Mouse (Mus musculus): Measurements from ENCODE around the gene Kctd3. TPM values are rescaled to one million over a fixed set of nuclear protein-coding genes. Genes with fewer than 3 reads are reported as not detected.
"Not testable (repeated sequence)": the region's sequence is repeated elsewhere in the genome, so short reads cannot be mapped to it uniquely, and the experiment has no call there.

Gene Kctd3
- total RNA-seq (2021): 10 to 100 TPM; 26.3 to 26.9 TPM
- long read RNA-seq, experiment 1, transcript Kctd3-201 (18 exons, 3,706 nt): major isoform, 8 of 15 reads
- long read RNA-seq, experiment 1, partial matches to known transcripts: 5 of 15 reads
- long read RNA-seq, experiment 1, other reads (novel, unspliced or antisense): 2 of 15 reads
- long read RNA-seq, experiment 2, transcript Kctd3-201 (18 exons, 3,706 nt): major isoform, 18 of 34 reads
- long read RNA-seq, experiment 2, partial matches to known transcripts: 8 of 34 reads
- long read RNA-seq, experiment 2, other reads (novel, unspliced or antisense): 7 of 34 reads

DNA sequence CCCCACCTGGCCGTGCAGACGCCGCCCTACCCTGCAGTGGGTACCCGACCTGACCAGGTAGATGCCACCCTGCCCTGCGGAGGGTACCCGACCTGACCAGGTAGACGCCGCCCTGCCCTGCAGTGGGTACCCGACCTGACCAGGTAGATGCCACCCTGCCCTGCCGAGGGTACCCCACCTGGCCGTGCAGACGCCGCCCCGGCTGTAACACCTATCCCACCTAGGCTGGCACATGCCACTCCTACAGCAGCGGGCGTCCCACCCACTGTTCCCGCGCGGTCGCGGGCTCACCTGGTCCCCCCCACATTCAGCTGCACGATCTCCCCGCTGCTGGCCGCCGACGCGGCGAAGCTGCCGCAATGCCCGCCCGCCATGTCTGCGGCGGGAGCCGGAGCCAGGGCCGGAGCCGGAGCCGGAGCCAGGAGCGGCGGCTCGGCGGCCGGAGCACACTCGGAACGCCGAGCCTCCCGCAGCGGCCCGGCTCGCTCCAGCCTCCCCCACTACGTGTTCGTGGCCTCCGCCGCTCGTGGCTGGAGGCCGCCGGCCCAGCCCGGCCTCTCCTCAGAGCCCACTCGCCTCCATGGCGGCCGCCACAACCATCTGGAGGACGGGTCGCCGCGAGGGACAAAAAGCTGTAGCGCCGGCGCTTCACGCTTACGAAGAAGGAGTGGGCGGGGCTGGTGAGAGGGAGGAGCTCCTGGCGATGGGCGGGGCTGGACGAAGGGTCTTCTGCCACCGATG is at the start of gene Kctd3:
Gene Kctd3, minus strand, starts transcription at position 603 of the 741 bp plus-strand sequence.
- peak; percentile 99 for DNase-seq (ENCODE audit: low spot score in 2 of 2)

DNA sequence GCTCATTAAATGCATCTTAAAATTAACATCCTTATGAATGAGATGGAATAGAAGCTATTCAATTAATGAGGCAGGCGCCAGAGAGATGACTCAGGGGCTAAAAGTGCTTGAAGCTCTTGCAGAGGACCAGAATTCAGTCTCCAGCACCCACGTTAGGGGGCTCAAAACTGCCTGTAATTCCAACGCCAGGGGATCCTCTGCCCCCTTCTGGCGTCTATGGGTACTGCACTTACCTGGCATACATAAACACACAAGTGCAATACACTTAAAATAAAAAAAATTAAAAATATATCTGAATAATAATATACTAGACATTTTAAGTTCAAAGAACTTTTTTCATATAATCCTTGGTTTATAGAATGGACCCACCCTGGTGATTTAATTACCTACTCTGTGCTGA is 49.8 kb upstream of the Kctd3 start:
- no peak for DNase-seq (ENCODE audit: low spot score in 2 of 2)

DNA sequence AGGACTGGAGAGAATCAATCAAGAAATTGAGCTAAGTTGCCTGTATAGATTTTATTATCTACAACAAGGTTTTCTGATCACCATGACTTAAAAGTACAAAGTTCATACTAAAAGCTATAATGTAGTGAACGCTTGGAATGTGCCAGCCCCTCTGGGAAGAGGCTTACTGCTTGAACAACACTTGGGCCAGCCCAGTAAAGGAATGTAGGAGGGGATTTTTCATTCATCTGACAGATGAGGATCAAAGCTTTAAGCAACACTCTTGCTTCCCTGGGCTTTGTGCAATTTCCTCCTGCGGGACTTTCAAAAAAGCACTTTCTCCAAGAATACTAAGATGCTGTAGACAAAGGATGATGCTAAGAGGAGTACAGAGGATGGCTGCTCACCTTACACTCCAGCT is 48.3 kb upstream of the Kctd3 start:
- DNase-seq (ENCODE audit: low spot score in 2 of 2): no peak

DNA sequence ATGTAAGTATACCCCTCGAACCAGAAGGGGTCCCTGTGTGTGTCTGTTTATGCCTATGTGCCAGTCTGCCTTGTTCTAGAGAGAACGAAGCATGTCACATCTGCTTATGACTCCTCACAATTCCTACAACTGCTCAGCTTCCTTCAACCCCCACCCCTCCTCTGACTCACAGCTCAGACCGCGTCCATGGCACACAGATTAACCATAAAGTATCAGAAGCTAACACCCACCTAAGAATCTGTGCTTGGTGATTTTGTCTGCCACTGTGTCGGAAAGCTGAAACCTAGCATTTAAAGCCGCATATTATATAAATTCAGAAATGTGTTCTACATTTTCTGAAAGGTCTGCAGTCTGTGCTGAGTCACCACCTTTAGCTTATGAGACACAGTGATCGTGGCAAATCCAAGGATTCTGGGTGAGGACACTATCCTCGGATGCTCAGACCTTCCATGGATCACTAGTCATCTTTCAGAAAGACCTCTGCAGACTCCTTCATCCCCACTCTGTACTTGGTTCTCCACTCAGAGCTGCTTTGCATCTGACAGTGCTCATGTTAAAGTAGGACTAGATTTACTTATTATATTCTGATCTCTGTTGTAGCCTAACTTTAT is 47.4 kb upstream of the Kctd3 start:
- no peak for DNase-seq (ENCODE audit: low spot score in 2 of 2)

DNA sequence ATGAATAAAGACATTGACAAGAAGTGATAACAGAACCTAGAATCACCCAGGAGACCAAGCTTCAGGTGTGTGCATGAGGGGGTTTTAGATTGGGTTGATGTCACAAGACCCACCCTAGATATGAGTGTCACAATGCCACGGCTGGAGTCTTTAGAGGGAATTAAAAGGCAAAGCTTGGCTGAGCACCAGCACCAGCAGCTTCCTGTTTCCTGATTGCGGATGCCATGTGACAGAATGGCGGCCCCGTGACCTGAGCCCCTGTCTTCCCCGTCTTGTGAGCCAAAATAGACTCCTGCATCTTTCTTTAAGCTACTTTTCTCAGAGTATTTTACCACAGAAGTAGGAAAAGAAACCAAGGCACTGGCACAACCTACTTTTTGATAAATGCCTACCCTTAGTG is 46.5 kb upstream of the Kctd3 start:
- DNase-seq (ENCODE audit: low spot score in 2 of 2): no peak

DNA sequence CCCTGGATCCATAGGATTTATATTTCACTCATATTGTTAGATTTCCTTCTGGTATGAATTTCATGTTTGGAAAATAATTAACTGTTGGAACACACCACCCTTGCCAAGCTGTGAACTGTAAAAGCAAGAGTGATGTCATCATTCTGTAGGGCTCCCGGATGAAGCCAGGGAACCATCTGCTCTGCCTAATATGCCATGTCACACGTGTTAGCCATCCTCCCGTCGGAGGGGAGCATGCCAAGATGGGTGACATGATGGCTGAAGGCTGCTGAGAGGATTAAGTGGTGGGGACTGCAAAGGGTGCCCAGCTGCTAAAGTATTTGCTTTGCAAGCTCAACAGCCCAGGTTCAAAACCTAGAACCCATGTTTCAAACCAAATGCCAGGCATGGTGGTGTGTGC is 44.5 kb upstream of the Kctd3 start:
- DNase-seq (ENCODE audit: low spot score in 2 of 2): no peak

DNA sequence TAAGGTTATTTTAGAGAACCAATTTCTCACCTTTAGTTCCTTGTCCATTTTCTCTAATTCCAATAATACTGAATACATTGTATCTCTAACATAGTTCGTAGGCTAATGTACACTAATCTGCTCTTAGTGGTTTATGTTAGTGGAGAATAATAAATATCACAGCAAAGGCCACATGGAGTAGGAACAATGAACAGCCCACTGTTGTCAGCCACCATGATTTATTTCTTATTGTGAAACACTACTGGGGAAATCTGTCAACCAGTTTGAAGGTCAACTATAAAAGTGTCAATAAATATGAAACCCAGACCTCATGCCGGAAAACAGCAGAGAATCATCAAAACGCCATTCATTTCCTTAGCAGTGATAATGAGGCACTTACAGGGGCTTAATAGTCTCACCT is 42.5 kb upstream of the Kctd3 start:
- DNase-seq (ENCODE audit: low spot score in 2 of 2): no peak

DNA sequence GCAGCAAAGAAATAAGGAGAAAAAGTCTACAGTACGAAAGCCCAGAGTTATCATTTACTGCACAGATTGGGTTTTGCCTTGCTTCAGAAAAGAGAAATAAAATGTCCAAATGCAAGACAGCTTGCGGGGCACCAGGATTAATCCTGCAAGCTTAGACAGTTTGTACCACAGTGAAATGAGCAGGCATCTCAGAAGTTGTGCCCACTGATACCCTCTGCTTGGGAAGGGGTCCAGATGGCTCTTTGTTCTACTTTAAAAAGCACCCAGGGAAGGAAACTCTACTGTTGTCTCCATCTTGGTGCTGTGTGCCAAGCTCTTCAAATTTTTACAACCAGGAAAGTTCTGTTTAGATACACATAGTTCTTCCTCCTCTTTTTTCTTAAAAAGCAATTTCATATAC is 40.7 kb upstream of the Kctd3 start:
- DNase-seq (ENCODE audit: low spot score in 2 of 2): no peak

DNA sequence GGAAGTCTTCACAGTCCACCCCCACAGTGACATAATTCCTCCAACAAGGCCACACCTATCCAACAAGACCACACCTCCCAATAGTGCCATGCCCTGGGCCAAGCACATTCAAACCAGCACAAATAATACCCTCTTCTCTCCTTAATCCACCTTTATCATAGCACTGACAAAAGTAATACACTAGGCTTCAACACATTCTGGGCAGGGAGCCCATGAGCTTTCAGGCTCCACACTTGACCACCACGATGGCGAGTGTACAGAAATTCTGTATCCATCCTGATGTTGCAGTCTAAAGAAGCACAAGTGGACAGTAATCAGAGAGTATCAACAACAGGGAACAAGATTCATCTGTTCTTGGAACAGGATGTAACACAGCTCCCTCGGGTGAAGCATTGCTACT is 40.3 kb upstream of the Kctd3 start:
- no peak for DNase-seq (ENCODE audit: low spot score in 2 of 2)

DNA sequence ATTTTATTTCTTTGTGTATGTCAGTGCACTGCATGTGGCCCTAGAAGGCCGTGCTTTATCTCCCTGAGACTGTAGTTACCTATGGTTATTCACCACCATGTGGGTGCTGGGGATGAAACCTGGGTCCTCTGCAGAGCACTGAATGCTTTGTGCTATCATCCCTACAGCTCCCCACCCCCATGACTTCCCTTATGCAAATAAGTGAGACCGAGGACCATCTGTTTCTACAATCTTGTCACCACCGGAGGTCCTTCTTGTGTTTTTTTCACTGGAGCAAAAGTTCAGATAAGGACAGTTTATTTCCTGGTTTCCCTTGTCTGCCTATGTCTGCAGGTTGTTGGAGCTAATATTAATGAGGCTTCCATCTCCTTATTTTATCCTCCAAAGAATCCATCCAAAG is 39.2 kb upstream of the Kctd3 start:
- DNase-seq (ENCODE audit: low spot score in 2 of 2): no peak

DNA sequence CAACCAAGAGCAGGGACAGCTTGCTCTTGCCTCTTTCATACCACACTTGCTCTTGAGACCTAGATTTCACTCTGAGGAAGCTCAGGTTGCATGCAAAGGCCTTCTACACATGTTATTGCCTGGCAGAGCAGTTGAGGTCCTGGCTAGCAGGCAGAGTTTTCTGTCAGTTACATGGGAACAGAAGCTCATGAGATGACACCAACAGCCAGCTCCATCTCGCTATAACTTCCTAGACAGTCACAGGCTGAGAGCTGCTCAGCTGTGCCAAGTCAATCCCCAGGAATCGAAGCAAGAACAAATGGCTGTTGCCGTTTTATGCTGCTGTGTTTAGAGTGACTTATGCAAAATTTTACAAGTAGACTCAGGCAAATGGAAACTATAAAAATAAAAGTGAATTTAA is 38.7 kb upstream of the Kctd3 start:
- no peak for DNase-seq (ENCODE audit: low spot score in 2 of 2)

DNA sequence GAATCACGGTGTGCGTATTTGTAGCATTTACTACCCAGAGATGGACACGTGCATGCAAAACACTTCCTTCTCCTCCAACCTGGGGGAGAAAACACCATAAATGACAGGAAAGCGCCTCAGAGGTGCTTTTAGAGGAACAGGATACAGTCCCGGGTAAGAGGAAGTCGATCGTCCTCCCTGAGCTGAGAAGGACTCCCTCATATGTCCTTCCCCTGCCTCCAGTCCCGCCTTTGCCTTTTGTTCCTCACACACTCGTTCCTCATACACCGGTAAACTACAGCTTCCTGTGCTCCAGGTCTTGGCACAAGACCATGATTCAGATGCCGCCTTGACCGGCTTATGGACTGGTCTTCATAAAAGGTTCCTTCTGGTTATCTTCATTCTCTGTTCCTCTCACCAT is 33.6 kb upstream of the Kctd3 start:
- DNase-seq (ENCODE audit: low spot score in 2 of 2): no peak

DNA sequence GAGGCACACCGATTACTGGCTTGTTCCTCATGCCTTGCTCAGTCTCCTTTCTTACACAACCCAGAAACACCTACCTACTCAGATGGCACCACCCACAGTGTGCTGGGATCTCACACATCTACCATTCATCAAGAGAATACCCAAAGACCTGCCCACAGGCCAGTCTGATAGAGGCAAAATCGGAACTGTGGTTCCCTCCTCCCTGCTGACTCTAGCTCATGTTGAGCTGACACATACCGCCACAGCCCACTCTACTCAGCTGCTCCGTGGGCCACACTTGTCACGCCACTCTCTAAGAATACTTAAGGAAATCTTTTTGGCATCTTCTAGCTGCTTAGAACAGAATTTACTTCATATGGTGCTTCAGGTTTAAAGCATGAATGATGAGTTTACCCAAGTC is 31.7 kb upstream of the Kctd3 start:
- DNase-seq (ENCODE audit: low spot score in 2 of 2): no peak

DNA sequence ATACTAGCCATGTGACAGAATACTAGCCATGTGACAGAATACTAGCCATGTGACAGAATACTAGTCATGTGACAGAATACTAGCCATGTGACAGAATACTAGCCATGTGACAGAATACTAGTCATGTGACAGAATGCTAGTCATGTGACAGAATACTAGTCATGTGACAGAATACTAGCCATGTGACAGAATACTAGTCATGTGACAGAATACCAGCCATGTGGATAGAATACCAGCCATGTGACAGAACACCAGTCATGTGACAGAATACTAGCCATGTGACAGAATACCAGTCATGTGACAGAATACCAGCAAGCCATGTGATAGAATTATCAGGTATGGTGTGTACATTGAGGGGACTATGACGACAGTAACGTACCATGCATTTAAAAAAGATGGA is 25.2 kb upstream of the Kctd3 start:
- DNase-seq (ENCODE audit: low spot score in 2 of 2): not testable (repeated sequence)

DNA sequence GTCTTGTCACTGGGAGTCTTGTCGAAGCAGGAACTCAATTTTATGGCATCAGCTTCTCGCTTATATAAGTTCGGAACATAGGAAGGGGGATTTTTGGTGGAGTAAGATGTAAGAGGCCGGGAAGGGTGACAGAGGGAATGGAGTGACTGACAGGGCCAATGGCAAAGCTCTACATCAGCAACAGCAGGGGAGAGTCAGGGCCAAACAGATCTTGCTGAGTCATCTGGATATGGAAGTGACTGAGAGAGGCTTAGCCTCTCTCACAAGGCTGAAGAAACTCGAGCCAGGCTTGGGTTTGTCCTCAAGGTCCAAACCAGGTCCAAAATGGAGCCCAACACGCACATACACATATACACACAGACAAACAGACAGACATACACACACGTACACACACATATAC is 23.3 kb upstream of the Kctd3 start:
- no peak for DNase-seq (ENCODE audit: low spot score in 2 of 2)

DNA sequence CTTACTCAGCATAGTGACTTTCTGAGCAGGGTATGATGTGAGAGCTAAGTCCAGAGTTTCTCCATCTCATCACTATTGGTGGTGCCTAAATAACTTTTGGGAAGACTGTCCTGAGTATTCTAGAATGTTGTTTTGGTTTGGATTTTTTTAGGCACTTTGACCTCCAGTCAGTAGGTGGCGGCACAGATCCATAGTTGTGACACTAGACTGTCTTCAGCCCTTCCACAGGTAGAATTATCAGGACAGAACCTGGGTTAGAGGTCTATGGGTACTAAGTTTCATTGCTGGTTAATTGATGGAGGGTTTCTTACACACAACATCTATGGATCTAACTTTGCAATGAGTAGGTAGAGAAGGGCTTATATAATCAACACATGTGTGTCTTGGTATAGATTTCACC is 20.6 kb upstream of the Kctd3 start:
- DNase-seq (ENCODE audit: low spot score in 2 of 2): no peak

DNA sequence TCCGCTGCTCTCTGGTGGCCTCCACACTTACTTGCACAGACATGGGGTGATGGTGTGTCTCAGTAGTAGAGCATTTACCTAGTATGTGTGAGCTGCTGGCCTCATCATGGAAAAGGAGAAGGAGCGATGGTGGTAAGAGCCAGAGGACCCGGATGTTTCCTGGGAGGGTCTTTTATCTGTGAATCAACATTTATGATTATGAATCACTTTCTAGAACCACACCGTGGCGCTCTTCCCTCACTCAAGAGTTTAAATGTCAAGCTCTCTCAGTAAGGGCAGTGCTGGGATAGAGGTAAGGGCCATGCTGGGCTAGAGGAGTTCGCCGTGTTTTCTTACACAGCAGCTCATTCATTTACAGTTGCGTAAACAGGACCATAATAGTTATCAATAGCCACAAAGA is 19.2 kb upstream of the Kctd3 start:
- no peak for DNase-seq (ENCODE audit: low spot score in 2 of 2)

DNA sequence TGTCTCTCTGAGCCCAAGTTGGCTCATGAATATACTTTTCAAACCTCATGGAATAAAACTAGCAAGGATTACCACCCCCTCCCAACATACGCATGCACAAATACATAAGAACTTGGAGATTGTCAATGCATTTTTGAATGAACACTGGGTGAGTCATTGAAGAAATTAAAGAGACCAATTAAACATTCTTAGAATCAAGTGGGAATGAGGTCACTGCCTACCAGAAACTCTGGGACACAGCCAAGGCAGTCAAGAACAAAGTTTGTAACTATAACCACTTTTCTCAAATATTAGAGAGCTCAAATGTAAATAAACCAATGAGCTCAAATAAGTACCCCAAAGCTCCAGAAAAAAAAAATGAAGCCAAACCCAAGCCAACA is 16.1 kb upstream of the Kctd3 start:
- no peak for DNase-seq (ENCODE audit: low spot score in 2 of 2)

DNA sequence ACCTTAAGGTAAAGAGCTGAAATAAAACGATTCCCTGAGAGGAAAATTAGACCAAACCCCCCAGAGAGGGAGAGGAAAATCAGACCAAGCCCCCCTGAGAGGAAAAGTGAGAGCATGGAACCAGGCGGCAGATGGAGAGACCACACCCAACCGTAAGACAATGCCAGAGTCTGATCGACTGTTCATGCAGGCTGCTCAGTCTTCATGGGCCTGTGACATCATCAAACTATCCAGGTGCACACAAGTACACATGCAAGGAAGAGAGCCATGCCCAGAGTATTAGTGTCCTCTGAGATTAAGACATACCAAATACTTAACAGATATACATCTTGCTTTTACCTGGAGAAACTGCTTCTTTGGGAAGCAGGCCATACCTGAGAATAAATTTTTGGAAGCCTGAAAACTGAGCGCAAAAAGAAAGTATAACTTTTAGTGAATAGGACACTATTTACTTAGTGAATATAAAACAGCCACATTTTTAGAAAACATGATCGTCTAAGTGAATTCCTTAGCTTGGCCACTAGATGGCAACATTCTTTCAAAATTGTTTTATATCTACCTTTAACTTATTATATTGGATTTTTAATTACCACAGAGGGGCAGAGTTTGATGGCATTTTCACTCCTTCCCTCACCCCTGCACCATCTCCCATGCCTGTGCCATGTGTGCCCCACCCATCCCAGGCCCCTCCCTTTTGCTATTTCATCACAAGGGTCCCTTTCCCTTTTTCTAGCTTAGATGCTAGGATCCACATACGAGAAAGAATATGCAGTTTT is 15.5 kb upstream of the Kctd3 start:
- no peak for DNase-seq (ENCODE audit: low spot score in 2 of 2)

DNA sequence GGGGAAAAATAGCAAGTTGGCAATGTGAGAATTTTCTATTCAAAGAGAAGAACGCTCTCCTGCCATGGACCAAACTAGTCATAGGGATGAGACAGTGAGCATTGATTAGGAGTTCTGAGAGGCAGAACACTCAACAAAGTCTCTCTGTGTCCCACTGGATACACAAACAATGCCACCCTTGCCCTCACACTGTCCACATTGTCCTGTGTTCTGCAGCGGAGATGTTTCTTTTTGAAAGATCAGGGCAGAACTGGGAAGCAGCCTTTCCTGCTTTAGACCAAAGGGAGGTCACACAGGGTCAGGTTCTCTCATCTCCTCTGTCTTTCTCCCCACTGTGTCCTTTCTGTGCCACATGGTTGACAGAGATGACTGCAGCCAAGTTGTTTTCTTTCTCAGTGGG is 7.7 kb upstream of the Kctd3 start:
- DNase-seq (ENCODE audit: low spot score in 2 of 2): no peak

DNA sequence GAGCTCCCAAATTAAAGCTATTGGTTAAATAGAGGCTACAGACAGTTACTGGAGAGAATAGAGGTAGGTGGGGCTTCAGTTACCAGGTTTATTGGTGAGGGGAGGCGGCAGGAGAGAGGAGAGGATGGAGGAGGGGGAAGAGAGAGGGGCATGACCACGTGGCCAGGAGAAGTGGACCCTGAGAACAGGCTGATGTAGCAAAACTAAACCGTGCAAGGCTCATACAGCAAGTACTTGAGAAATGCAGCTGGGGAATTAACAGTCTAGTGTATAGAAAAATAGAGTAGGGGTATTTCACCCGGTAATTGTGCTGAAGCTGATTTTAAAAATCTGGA is 5.9 kb upstream of the Kctd3 start:
- DNase-seq (ENCODE audit: low spot score in 2 of 2): no peak

Measured in adrenal gland, adult 18-20 months (tissue).